Mouse (Mus musculus) urinary bladder, adult 18-20 months (tissue): Measurements from ENCODE around the gene Cdkn2a.

Source experiments
- DNase-seq, 2 experiments: peaks; one replicate each; pipeline ENCODE4 v3.0.0; 2022; ENCODE audit warnings: low spot score in 2 of 2, mixed read lengths in 2 of 2

Gene Cdkn2a

DNA sequence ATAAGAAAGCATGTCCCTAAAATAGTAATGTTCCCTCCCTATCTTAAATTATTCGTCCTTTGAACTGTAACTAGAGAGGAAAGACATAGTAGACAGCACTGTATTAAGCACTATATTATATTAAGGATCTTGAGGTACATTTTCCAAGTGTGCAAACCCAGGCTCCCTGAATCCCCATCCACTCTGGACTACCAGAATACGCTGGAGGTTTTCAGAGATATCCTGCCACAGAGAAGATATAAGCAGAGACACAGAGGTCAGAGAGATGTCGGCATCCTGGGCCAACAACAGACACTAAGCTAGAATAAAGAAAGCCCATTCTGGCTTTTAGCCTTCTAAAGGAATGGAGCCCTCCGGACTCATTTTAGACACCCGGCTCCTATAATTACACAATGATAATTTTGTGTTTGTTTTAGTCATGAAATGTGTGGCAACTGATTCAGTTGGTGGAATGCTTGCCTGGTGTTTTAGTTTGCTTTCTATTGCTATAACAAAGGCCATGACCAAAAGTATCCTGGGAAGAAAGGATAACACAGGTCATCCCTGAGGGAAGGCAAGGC, 17.0 kb downstream of the Cdkn2a start:
- DNase-seq, result no peak

DNA sequence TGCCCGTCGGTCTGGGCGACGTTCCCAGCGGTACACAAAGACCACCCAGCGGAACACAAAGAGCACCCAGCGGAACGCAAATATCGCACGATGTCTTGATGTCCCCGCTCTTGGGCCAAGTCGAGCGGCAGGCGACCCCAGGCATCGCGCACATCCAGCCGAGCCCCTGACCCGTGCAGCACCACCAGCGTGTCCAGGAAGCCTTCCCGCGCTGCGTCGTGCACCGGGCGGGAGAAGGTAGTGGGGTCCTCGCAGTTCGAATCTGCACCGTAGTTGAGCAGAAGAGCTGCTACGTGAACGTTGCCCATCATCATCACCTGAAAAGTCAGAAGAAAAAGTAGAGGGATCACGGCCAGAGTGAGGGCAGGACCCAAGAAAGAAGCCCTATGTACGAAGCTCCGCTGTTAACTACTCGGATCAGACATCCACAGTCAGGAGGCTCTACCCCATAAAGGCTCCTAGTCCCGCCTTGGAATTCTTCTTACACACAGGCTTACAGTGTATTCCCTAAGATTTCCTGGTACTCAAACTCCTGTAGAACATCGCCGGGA, 17.7 kb downstream of the Cdkn2a start:
- DNase-seq, result no peak

DNA sequence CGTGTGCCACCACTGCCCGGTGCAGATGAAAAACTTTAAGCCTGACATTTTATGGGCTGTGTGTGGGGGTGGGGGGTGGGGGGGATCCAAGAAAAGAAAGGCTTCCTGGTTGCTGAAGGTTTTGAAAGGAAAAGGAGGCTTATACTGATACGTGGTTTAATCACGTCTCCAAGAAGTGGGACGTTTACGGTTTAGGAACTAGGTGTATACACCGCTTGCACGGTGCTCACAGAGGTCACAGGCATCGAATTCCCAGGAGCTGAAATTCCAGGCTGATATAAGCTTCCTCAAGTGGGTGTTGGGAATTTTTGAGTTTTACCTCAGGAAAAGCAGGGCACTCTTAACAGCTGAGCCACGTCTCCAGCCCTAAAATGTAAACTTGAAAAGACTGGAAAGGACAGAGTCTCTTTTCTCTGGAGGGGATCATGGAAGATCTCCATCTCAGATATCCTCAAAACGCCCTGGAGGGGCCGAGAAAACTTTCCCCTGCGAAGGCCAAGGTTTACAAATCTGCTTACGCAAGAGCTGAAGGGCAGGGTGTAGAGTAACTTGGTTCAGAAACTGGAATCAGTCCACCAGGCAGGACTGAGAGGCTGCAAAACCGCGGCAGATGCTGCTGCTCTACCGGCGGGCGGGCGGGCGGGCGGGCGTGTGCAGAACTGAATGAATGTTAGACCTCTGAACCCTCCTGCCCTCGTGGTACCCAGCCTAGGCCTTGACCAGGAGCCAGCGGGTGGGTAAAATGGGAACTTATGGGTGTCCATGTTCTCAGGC, 18.5 kb downstream of the Cdkn2a start:
- DNase-seq, result no peak

DNA sequence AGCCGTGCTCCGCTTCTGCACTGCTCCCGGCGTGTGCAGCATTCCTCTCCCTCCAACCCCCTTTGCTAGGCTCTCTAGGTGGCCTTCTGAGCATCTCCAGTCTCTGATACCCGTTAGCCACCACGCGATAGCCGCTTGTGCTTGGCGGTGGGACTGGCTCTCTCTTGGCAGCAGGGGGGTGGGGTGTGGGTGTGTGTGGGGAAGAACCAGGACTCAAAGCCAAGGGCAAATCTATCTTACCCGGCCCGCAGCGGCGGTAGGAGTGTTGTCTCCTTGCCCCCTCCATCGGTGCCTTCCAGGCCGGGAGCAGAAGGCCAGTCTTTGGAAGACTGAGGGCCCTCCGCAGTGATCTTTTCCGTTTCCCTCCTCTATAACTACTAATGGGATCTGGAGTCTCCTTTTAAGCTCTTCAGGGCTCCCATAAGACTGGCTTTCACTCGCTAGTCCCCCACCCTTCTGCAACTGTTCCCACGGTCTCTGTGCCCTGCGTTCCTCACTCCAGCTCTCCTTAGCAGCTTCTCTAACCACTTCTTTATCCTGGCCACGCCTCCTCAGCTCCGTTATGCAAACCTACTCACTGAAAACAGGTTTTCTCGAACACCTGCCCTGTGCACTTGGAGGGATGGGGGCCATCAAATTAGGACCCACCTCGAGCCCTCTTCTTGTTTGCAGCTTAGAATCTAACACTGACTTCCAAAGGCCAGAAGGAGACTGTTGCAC, 19.5 kb downstream of the Cdkn2a start:
- no peak for DNase-seq

DNA sequence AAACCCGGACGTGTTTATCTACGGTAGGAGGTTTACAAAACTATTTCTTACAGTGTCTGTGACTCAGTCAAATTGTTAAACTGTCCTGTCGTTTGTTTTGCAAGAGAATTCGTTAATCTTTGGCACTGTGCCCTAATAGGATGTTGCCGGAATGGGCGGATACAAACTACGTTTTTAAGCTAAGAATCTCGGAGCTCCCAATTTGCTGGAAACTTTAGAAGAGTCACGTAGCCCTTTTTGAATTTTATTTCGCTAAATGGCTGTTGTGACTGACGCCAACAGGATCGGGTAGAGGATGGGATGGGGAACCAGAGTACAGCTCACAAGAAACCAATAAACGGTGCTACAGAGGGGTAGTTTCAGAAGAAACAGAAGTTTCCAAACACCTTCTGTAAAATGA, 20.4 kb downstream of the Cdkn2a start:
- no peak for DNase-seq

DNA sequence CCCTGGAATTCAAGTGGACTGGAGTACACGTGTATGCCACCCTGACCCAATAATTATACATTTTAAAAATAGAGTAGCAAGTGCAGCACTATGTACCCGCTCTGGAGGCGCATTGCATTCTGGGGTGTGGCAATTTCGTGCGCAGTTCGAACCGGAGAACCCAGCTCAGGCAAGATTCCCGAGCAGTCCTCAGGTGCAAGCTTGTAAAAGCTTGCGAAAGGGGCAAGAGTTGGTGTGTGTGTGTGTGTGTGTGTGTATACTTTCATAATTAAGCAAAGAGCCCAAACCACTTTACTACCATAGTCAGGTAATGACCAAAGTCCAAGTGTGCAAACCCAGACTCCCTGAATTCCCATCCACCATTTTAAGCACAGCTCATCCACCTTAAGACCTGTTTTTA, 20.9 kb downstream of the Cdkn2a start:
- DNase-seq, result no peak

DNA sequence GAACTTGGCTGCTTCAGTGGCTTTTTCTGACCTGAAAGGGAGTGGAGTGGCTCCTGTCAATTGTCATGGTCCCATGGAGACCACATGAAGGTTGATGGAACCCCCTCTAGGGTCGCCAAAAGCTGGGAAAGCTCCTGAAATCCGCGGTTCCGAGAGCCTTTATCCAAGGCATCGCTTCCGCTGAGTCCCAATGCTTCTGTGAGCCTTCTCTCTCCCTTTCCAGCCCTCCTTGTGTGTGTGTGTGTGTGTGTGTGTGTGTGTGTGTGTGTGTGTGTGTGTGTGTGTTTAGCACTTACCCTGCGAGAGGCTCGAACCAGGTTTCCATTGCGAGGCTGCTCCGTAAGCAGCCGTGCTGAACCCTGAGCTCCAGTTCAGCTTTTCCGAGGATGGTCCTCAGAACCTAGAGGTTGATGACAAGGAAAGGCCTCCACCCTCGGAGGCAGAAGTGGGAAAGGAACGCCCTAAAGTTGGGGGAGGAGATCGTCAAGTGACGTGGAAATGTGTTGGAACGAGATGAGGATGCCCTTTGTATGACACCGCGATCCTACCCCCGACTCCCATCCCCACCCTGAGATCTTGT, 21.4 kb downstream of the Cdkn2a start:
- no peak for DNase-seq

DNA sequence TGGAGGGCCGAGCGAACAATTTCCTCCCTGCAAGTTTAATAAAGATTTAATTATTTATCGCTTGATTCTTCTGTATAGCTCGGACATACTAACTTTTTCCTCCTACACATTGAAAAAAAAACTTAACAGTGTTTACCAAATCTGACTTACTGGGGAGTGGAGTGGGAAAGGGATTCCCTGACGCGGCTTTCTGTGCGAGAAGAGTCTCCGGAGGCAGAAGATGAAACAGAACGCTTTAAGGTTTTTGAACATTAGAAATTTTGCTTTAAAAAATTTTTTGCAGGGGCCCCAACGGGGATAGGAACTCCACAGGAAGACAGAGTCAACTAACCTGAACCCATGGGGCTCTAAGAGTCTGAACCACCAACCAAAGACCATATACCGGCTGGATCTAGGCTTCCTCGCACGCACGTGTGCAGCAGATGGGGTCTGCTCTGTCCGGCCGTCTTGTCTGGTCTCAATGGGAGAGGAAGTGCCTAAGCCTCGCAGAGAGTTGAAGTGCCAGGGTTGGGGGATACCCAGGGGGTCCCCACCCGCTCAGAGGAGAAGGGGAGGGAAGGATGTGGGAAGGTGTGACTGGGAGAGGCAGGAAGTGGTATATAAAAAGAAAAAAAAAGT, 22.2 kb downstream of the Cdkn2a start:
- DNase-seq, result no peak

DNA sequence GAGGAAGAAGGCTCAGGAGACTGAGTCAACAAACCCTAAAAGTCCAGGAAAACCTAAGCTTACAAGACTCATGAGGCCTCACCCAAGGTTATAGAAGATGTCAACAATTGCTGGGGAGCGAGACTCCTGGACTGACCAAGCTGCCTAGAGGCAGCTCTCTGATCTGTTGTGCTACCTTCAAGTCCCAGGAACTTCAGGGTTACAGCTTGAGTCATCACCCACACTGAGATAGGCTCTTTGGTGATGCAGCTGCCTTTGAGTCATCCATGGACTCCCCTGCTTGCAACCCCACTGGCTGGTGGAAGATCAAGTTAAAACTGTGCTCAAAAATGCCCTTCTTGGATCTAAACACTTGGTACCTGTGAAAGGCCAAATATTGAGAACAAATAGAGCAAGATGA, 36.7 kb downstream of the Cdkn2a start:
- DNase-seq, result no peak

DNA sequence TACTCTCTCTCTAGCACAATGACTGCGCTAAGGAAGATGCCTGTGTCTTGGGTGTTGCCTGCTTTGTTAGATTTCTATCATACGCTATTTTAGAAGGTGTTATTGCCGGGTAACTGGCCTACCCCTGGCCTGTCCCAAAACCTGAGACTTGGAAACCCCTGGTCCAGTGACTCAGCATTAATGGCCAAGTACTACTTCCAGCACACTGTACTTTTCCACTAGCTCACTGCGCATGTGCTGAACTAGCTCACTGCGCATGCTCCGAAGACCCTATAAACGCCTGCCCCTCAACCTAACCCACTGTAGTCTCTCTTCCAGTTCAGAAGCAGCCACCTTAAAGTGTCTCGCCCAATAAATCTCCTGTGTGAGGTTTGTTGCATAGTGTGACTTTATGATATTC, 60.0 kb downstream of the Cdkn2a start:
- no peak for DNase-seq
